Mouse (Mus musculus) cerebellum, adult 8-10 months (tissue): Measurements from ENCODE around the gene Hipk2.
"Not testable (repeated sequence)": the region's sequence is repeated elsewhere in the genome, so short reads cannot be mapped to it uniquely, and the experiment has no call there.

ENCODE experiments used
- DNase-seq: peaks from one replicate; pipeline ENCODE4 v3.0.0; 2022

Gene Hipk2

DNA sequence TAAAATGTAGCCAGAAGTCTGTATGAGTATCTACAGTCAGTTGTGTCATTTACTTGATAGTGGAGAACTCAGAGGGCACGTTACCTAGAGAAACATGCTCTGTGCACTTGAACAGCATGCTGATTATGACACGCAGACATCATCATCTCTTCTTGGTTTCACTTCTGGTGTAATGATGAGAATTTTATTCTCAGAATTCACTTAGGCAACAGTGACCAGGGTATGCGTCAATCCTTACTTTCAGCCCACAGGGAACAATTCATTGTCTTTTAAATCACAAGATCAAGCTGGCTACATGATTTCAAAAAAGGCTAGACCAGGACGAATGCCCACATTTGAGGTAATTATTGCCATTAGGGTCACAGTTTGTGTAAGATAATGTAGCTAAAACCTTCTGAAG, 185.3 kb downstream of the Hipk2 start:
- DNase-seq = no peak

DNA sequence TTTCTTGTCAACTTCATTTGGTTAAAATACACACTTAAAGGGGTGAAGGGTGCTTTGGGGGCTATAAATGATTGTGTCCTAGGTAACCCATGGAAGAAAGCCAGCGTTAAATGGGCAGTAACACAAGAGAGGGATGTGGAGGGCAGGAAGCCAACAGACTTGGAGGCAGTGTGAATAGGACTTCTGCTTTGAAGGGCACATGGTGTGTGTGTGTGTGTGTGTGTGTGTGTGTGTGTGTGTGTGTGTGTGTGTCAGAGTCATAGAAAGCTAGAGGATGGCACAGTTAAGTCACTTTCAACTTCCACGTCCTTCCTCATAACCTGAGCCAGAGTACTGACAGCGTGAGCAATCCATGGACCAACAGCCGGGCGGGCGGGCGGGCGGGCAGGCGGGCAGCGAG, 187.1 kb downstream of the Hipk2 start:
- DNase-seq = no peak

- DNase-seq = peak; percentile 50
Measured at GRCm38 (mm10) chr6:38687216-38687615, 188.7 kb downstream of the Hipk2 start.

DNA sequence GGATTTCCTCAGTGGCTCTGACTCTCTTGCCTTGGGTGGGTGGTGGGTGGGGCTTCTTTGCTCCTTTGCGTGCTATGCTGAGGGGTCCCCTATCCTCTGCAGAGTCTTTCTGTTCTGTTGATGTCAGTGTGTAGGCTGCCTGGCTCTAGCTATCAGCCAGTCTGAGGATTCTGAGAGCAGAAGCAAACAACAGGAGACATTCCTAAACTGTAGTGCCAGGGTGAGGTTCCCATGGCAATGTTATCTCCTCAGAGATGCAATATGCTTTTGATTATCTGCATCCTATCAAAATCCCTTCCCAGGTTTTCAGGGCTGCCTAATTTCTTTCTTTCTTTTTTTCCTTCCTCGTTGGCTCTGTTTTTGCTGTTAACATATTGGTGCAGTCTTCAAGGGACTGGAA, 193.4 kb downstream of the Hipk2 start:
- no peak for DNase-seq

DNA sequence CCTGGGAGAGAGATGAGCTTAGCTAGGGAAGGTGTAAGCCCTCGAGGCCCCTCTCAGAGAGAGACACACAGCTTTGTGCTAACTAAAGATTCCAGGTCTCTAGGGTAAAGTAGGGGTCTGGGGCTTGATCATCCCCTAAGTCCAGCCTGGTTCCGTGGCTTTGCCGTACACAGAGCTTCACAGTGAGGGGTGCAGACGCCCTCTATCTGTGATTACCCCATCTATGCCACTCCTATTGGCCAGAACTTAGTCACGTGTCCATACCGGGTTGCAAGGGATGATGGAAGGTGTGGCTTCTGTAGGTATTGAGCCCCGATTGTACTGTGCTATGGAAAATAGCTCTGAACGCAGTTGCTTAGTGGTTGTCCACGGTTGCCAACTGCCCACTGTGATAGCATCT, 198.3 kb downstream of the Hipk2 start:
- no peak for DNase-seq

DNA sequence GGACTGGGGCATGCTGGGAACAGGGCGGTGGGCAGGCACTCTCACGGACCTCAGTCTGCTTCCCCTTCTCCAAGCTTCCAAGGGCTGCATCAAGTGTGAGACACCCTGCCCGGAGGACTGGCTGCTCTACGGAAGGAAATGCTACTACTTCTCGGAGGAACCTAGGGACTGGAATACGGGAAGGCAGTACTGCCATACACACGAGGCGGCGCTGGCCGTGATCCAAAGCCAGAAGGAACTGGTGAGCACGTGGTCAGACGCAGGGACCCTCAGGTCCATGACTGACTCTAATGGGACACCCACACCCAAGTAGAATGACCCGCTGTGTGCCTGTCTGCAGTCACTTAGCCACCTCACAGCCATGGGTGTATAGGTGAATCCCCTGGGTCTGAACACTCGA, 199.2 kb downstream of the Hipk2 start:
- no peak for DNase-seq

- DNase-seq = no peak
Measured at GRCm38 (mm10) chr6:38676217-38676616, 199.7 kb downstream of the Hipk2 start.

DNA sequence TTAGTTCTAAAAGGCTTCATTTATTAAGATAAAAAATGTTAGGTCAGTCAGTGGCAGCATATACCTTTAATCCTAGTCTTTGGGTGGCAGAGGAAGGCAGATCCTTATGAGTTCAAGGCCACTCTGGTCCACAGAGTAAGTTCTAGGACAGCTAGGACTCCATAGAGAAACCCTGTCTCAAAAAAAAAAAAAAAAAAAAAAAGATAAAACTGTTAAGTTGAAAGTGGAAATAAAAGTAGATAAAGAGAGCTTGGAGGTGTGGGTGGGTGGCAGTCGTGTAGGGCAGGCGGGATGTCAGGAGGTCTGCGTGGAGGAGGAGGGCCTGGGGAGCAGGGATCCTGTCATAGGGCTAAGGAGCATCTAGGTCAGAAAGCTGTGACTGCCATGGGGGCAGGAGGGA, 204.0 kb downstream of the Hipk2 start:
- no peak for DNase-seq

DNA sequence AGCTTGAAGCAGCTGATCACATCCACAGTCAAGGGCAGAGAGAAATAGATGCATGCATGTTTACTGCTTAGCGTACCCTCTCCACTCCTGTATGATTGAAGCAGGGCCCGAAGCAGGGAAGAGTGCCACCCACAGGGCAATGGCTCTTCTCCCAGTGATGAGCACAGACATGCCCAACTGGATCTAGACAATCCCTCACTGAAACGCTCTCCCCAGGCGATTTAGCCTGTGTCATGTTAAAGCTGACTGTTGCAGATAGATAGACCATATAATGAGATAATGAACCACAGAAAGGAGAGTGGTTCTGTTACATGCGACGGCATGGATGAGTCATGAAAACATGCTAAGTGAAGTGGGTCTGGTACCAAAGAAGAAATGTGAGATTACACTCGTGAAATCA, 204.7 kb downstream of the Hipk2 start:
- DNase-seq = no peak

GRCm38 (mm10) chr6:38670488-38670887, 205.5 kb downstream of the Hipk2 start:
- not testable (repeated sequence) for DNase-seq

GRCm38 (mm10) chr6:38669580-38669979, 206.4 kb downstream of the Hipk2 start:
- no peak for DNase-seq

- peak; percentile 68 for DNase-seq
Measured at GRCm38 (mm10) chr6:38662714-38663615, 213.0 kb downstream of the Hipk2 start, which contains the start of gene Clec2l. TSS of gene Clec2l (plus strand) at chr6:38663069.

- no peak for DNase-seq
Measured at GRCm38 (mm10) chr6:38661626-38662025, 214.3 kb downstream of the Hipk2 start.

DNA sequence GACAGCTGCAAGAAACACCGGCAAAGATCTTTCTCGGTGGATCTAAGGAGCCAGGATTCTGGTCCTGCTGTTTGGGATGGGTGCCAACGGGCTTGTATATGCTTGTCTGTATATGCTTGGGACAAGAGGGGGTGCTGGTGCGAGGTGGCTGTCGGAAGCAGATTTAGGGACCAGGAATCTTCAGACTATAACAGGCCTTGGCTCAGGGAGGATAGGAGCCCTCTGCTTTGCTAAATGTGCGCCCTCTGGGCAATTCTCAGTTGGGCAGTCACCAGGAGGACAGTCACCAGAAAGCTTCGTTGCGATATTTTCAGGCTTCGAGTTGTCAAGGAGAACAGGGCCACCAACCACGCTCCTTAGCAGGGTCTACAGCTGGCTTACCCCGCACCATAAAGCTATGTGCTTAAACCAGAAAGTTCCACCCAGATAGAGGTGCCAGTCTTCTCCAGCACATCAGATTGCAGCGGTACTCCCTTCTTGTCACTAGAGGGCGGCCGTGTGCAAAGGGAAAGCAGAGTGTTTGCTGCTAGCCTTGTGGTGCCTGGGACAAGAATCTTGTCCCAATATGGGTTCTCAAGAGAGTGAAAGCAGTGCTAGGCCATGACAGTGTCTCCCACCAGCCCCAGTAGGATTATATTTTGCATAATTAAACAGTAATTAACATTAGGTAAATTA, 225.6 kb downstream of the Hipk2 start:
- peak; percentile 70 for DNase-seq

DNA sequence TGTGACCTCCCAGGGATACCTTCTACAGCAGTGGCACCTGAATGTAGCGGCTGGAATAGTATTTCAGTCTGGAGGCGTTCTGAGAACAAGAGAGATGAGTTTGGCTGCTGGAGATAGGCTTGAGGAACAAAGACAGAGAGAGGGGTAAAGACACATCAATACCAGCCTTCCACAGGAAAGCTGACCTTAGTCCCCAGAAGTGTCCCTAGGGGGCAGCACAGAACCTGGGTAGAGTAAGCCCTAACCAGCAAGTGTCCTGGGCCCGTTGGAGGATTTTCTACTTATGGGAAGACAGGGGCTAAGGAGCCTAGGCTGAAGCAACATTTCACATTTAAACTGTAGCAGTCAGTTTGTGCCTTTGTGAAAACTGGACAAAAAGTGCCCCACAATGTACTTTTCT, 226.4 kb downstream of the Hipk2 start:
- DNase-seq = no peak
